Mouse (Mus musculus) limb, embryonic 15.5 days (tissue): ENCODE results near the gene Kcnb1. TPM values are rescaled to one million over a fixed set of nuclear protein-coding genes. Genes with fewer than 3 reads are reported as not detected.

Source experiments
- ATAC-seq: fragments of 200-750 bp; cut with Nextera tagmentation; 2 replicates; pipeline ENCODE4 v1.8.0; 2017; ENCODE audit warnings: low read depth, moderate TSS enrichment; ENCODE audit not compliant: insufficient number of reproducible peaks, low FRiP score, low TSS enrichment
- H3K27ac ChIP-seq: fragments of 300-500 bp; sonication (generic); 2 replicates; pipeline ENCODE4 v1.5.1; 2015; ENCODE audit warnings: moderate library complexity, mild to moderate bottlenecking, inconsistent platforms
- H3K27me3 ChIP-seq: fragments of 300-500 bp; sonication (generic); 2 replicates; pipeline ENCODE4 v1.6.1; 2015; ENCODE audit warnings: inconsistent platforms
- H3K36me3 ChIP-seq: fragments of 300-500 bp; sonication (generic); 2 replicates; pipeline ENCODE4 v1.6.1; 2015; ENCODE audit warnings: inconsistent platforms
- H3K4me1 ChIP-seq: fragments of 300-500 bp; sonication (generic); 2 replicates; pipeline ENCODE4 v1.6.1; 2015; ENCODE audit warnings: inconsistent platforms
- H3K4me2 ChIP-seq: fragments of 300-500 bp; sonication (generic); 2 replicates; pipeline ENCODE4 v1.6.1; 2015; ENCODE audit warnings: mild to moderate bottlenecking, inconsistent platforms
- H3K4me3 ChIP-seq: fragments of 300-500 bp; sonication (generic); 2 replicates; pipeline ENCODE4 v1.5.1; 2015; ENCODE audit warnings: mild to moderate bottlenecking, inconsistent platforms
- H3K9ac ChIP-seq: fragments of 300-500 bp; sonication (generic); 2 replicates; pipeline ENCODE4 v1.6.1; 2015; ENCODE audit warnings: inconsistent platforms
- H3K9me3 ChIP-seq: fragments of 300-500 bp; sonication (generic); 2 replicates; pipeline ENCODE4 v1.6.1; 2016; ENCODE audit warnings: inconsistent platforms
- WGBS: fragments of 180-500 bp; shearing (Covaris S2); methylation state at CpG from one replicate; pipeline ENCODE4 v1.1.7; 2015; 5-methylcytosine and 5-hydroxymethylcytosine counted together
- polyA plus RNA-seq: library from polyadenylated mRNA; unstranded; fragments of >200 nt; fragmentation: Nextera tagmentation; extraction: Ambion mirVana; gene quantifications from 2 replicates; pipeline ENCODE4 v1.2.1, GENCODE M21; 2015

The Kcnb1 gene
- polyA plus RNA-seq, 1 experiment from 2014 or later: 0.73 TPM

DNA sequence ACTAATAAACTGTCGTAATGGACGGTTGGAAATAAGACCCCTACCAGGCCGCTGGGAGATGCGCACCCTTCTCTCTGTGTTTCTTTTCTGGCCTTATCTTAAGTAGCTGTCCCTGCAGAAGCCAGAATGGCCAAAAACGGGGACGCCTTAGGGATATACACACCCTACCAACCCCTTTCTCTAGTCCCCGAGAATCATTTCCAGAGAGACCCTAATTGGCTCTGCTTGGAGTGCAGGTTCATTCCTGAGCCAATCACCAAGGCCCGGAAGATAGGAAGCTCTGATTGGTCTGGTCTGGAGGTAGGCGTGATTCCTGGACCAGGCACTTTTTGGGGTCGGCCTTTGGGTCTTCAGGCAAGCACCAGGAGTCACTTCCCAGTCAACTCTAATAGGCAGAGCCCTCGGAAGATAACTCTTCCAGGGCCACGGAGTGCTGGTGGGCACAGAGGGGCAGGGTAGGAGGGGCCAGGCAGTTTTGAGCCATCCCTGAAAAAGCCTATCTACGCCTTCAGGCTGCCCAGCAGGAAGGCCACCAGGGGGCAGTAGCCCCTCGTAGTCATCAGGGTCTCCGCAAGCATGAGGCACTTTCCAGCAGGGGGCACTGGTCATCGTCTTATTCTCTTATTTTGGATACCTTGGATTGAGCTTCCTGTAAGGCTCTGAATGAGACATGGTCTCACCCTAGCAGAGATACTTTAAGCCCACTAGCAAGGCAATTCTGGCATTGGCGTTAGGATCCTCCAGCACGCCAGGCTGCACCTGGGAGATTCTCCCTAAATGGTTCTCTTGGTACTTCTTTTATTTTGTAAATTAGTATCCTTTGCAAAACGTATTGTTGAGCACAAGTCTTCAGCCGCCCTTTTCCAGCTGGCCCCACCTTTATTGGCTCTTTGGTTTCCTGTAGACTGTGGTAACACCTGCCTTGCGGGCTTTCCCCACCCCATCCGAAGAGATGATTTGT, 118.0 kb downstream of the Kcnb1 start:
- Histone ChIP-seq H3K4me3 (peak overlapping the region; percentile 52), H3K36me3 (0 out of 2 replicates have a peak, but pooled peaks cover under 1% of the 10 kb centered on the region), H3K9me3 (no peaks in the 10 kb centered on the region), H3K27me3 (no peaks in the 10 kb centered on the region), H3K9ac (peak overlapping the region; percentile 39; the same call in 1 of the 2 replicates), H3K27ac (peak overlapping the region; percentile 71), H3K4me1 (peaks cover 13% of the 10 kb centered on the region; the same call in 1 of the 2 replicates), H3K4me2 (peak overlapping the region; percentile 77)
- WGBS: 7% methylated on average over 22 of the region's 22 CpGs
- ATAC-seq: peak; percentile 90

GRCm38 (mm10) chr2:167071266-167071640, 118.7 kb downstream of the Kcnb1 start:
- Histone ChIP-seq H3K27ac (peak overlapping the region; percentile 71; the same call in 1 of the 2 replicates), H3K36me3 (peaks cover 6% of the 10 kb centered on the region; the same call in 1 of the 2 replicates), H3K4me1 (peaks cover 13% of the 10 kb centered on the region; the same call in 1 of the 2 replicates), H3K4me2 (peak overlapping the region; percentile 77), H3K9me3 (no peaks in the 10 kb centered on the region), H3K4me3 (peak overlapping the region; percentile 52), H3K9ac (peak overlapping the region; percentile 39; the same call in 1 of the 2 replicates), H3K27me3 (no peaks in the 10 kb centered on the region)
- WGBS: 19% methylated on average over 12 of the region's 12 CpGs
- no peak for ATAC-seq

DNA sequence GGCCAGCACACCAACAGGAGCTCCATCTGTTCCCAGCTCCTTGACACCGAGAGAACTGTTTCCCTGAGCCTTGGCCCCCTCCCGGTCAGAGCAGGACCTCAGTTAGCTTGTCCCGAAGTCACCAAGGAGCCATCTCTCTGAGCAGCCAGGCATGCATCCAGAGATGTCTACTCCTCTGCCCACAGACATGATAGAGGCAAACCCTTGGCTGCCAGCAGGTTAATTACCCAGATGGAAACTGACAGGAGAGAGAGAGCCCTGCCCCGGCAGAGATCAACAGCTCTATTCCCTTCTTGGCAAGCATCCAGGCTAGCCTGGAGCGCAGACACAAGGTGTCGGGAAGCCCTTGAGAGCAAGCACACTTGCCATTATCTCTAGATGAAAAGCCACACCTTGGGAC, 119.6 kb downstream of the Kcnb1 start:
- 64% methylated on average over 6 of the region's 6 CpGs for WGBS
- no peak for ATAC-seq

DNA sequence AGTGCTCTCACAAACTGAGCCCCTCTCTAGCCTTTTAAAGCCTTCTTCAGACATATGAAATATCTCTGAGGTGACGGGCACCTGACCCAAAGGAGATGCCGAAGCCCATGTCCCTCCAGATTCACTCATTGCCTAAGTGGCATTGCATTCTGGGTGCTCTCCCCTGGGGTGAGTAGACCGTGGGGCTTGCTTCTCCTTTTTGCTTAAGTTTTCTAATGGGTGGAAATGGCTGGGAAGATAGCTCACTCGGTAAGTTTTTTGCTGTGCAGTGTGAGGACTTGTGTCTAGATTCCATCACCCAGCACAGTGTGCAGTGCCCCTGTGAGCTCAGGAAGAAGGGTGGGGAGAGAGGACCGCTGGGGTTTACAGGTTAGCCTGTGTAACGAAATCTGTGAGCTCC, 122.4 kb downstream of the Kcnb1 start:
- H3K4me1 ChIP-seq: peaks cover 25% of the 10 kb centered on the region
- H3K36me3 ChIP-seq: peaks cover 23% of the 10 kb centered on the region
- H3K9ac ChIP-seq: no peak overlapping the region
- H3K27me3 ChIP-seq: no peaks in the 10 kb centered on the region
- H3K4me3 ChIP-seq: no peak overlapping the region
- H3K9me3 ChIP-seq: no peaks in the 10 kb centered on the region
- 37% methylated on average over 6 of the region's 6 CpGs for WGBS
- no peak for ATAC-seq
- peak overlapping the region; percentile 38; the same call in 1 of the 2 replicates for H3K27ac ChIP-seq
- H3K4me2 ChIP-seq: no peak overlapping the region

More for the DNA sequence above, 119.6 kb downstream of the Kcnb1 start:
- Histone ChIP-seq H3K4me2 (no peak overlapping the region), H3K36me3 (peaks cover 14% of the 10 kb centered on the region), H3K27ac (no peak overlapping the region), H3K27me3 (no peaks in the 10 kb centered on the region), H3K9me3 (no peaks in the 10 kb centered on the region), H3K4me1 (peaks cover 19% of the 10 kb centered on the region; the same call in 1 of the 2 replicates), H3K9ac (no peak overlapping the region), H3K4me3 (no peak overlapping the region)

- Histone ChIP-seq H3K4me3 (no peak overlapping the region), H3K36me3 (peaks cover 23% of the 10 kb centered on the region), H3K27me3 (no peaks in the 10 kb centered on the region), H3K9me3 (no peaks in the 10 kb centered on the region), H3K4me1 (peaks cover 22% of the 10 kb centered on the region), H3K27ac (peak overlapping the region; percentile 54; the same call in 1 of the 2 replicates), H3K9ac (no peak overlapping the region), H3K4me2 (no peak overlapping the region)
- WGBS: 35% methylated on average over 6 of the region's 6 CpGs
- ATAC-seq: no peak
These were observed 123.1 kb downstream of the Kcnb1 start for GRCm38 (mm10) chr2:167066528-167067516.

- ATAC-seq: no peak
- Histone ChIP-seq H3K27ac (no peak overlapping the region), H3K36me3 (peaks cover 23% of the 10 kb centered on the region), H3K4me1 (peaks cover 23% of the 10 kb centered on the region), H3K9ac (no peak overlapping the region), H3K4me2 (no peak overlapping the region), H3K4me3 (no peak overlapping the region), H3K27me3 (no peaks in the 10 kb centered on the region), H3K9me3 (no peaks in the 10 kb centered on the region)
- 33% methylated on average over 1 of the region's 1 CpGs for WGBS
These were observed 123.9 kb downstream of the Kcnb1 start for GRCm38 (mm10) chr2:167066031-167066430.

GRCm38 (mm10) chr2:167064601-167065295, 125.2 kb downstream of the Kcnb1 start:
- peak overlapping the region; percentile 73 for H3K27ac ChIP-seq
- H3K9me3 ChIP-seq: no peaks in the 10 kb centered on the region
- WGBS: 19% methylated on average over 9 of the region's 9 CpGs
- H3K27me3 ChIP-seq: no peaks in the 10 kb centered on the region
- peak overlapping the region; percentile 89 for H3K4me3 ChIP-seq
- no peak for ATAC-seq
- H3K4me2 ChIP-seq: peak overlapping the region; percentile 67
- peak overlapping the region; percentile 39 for H3K9ac ChIP-seq
- H3K36me3 ChIP-seq: peaks cover 25% of the 10 kb centered on the region
- H3K4me1 ChIP-seq: peaks cover 27% of the 10 kb centered on the region

DNA sequence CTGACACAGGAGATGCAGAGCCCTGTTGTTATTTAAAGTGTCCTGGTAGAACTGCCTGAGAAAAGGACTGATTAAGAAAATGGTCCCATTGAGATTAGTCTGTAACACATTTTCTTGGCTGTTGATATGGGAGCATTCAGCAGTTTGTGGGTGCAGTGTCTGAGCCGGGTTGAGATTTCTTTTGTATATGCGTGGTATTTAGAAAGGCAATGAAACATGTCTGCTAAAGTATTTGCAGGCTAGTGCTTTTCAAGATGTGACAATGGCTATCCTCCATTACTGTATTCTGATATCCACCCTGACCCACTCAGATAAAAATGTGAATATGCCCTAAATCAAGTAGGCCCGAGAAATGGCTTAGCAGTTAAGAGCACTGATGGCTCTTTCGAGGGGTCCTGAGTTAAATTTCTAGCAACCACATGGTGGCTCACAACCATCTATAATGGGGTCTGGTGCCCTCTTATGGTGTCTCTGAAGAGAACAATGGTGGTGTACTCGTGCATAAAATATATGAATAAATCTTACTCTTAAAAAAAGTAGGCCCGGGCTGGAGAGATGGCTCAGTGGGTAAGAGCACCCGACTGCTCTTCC, 126.0 kb downstream of the Kcnb1 start:
- Histone ChIP-seq H3K27me3 (no peaks in the 10 kb centered on the region), H3K36me3 (peaks cover 28% of the 10 kb centered on the region), H3K9me3 (no peaks in the 10 kb centered on the region), H3K4me2 (peak overlapping the region; percentile 67), H3K4me3 (peak overlapping the region; percentile 89), H3K9ac (peak overlapping the region; percentile 83), H3K27ac (peak overlapping the region; percentile 88), H3K4me1 (peaks cover 27% of the 10 kb centered on the region)
- ATAC-seq: no peak
- 0% methylated on average over 7 of the region's 7 CpGs for WGBS

- Histone ChIP-seq H3K9me3 (no peaks in the 10 kb centered on the region), H3K4me3 (peak within 1 kb of the TSS; percentile 89), H3K27ac (peak within 1 kb of the TSS; percentile 94), H3K4me2 (peak within 1 kb of the TSS; percentile 70), H3K27me3 (no peaks in the 10 kb centered on the region), H3K9ac (peak within 1 kb of the TSS; percentile 87), H3K4me1 (peaks cover 27% of the 10 kb centered on the region), H3K36me3 (peaks cover 29% of the 10 kb centered on the region)
- under 1% methylated on average over 57 of the region's 57 CpGs for WGBS
- ATAC-seq: peak; percentile 93
These were observed 126.7 kb downstream of the Kcnb1 start, which contains the start of gene Znfx1 for GRCm38 (mm10) chr2:167062965-167063880. Gene Znfx1, minus strand, starts transcription at chr2:167063015.

GRCm38 (mm10) chr2:167062497-167062911, 127.5 kb downstream of the Kcnb1 start:
- peak overlapping the region; percentile 87 for H3K9ac ChIP-seq
- ATAC-seq: peak; percentile 93
- under 1% methylated on average over 47 of the region's 60 CpGs for WGBS
- H3K4me2 ChIP-seq: peak overlapping the region; percentile 70
- no peaks in the 10 kb centered on the region for H3K9me3 ChIP-seq
- peaks cover 35% of the 10 kb centered on the region for H3K36me3 ChIP-seq
- peak overlapping the region; percentile 89 for H3K4me3 ChIP-seq
- H3K27ac ChIP-seq: peak overlapping the region; percentile 94
- no peaks in the 10 kb centered on the region for H3K27me3 ChIP-seq
- H3K4me1 ChIP-seq: peaks cover 27% of the 10 kb centered on the region
